Mouse (Mus musculus): ENCODE measurements at regions not wholly inside any gene's neighbourhood (a gene's known extent, or its start where the extent isn't known, plus 50 kb on each side); places are given as distances from the start of the nearest gene placed in this dataset.
A peak's percentile ranks its signal among the peaks of the same experiment; 100 is the strongest.

- no peak for DNase-seq (ENCODE audit: extremely low read depth, low read depth)
These were observed 216.8 kb upstream of the Aco1 start for GRCm38 (mm10) chr4:39926021-39926591.

- DNase-seq (ENCODE audit: extremely low read depth, low read depth) = no peak
These were observed 216.3 kb upstream of the Aco1 start for GRCm38 (mm10) chr4:39926594-39926993.

- DNase-seq (ENCODE audit: extremely low read depth, low read depth) = no peak
These were observed 214.4 kb upstream of the Aco1 start for GRCm38 (mm10) chr4:39928491-39928890.

- DNase-seq (ENCODE audit: extremely low read depth, low read depth) = no peak
These were observed 208.7 kb upstream of the Aco1 start for GRCm38 (mm10) chr4:39934025-39934708.

- no peak for DNase-seq (ENCODE audit: extremely low read depth, low read depth)
These were observed 184.2 kb upstream of the Aco1 start for GRCm38 (mm10) chr4:39958687-39959086.

GRCm38 (mm10) chr4:39967938-39968337, 174.9 kb upstream of the Aco1 start:
- DNase-seq (ENCODE audit: extremely low read depth, low read depth) = no peak

- DNase-seq (ENCODE audit: extremely low read depth, low read depth) = no peak
These were observed 151.5 kb upstream of the Aco1 start for GRCm38 (mm10) chr4:39991358-39991757.

GRCm38 (mm10) chr4:39991851-39992250, 151.0 kb upstream of the Aco1 start:
- no peak for DNase-seq (ENCODE audit: extremely low read depth, low read depth)

- no peak for DNase-seq (ENCODE audit: extremely low read depth, low read depth)
These were observed 144.0 kb upstream of the Aco1 start for GRCm38 (mm10) chr4:39998771-39999422.

- peak; percentile 9 for DNase-seq (ENCODE audit: extremely low read depth, low read depth)
These were observed 128.2 kb upstream of the Aco1 start for GRCm38 (mm10) chr4:40014666-40015065.

- peak; percentile 31 for DNase-seq (ENCODE audit: extremely low read depth, low read depth)
These were observed 126.0 kb upstream of the Aco1 start for GRCm38 (mm10) chr4:40016856-40017255.

GRCm38 (mm10) chr4:40018208-40018607, 124.7 kb upstream of the Aco1 start:
- DNase-seq (ENCODE audit: extremely low read depth, low read depth) = peak; percentile 8

- DNase-seq (ENCODE audit: extremely low read depth, low read depth) = no peak
These were observed 111.5 kb upstream of the Aco1 start for GRCm38 (mm10) chr4:40031361-40031760.

GRCm38 (mm10) chr4:40047846-40048245, 95.0 kb upstream of the Aco1 start:
- DNase-seq (ENCODE audit: extremely low read depth, low read depth) = no peak

- no peak for DNase-seq (ENCODE audit: extremely low read depth, low read depth)
These were observed 93.8 kb upstream of the Aco1 start for GRCm38 (mm10) chr4:40049086-40049485.

- DNase-seq (ENCODE audit: extremely low read depth, low read depth) = no peak
These were observed 91.0 kb upstream of the Aco1 start for GRCm38 (mm10) chr4:40051848-40052247.

- no peak for DNase-seq (ENCODE audit: extremely low read depth, low read depth)
These were observed 89.5 kb upstream of the Aco1 start for GRCm38 (mm10) chr4:40053391-40053790.

GRCm38 (mm10) chr4:40063751-40064456, 79.0 kb upstream of the Aco1 start:
- no peak for DNase-seq (ENCODE audit: extremely low read depth, low read depth)

- DNase-seq (ENCODE audit: extremely low read depth, low read depth) = no peak
These were observed 78.4 kb upstream of the Aco1 start for GRCm38 (mm10) chr4:40064457-40064836.

- no peak for DNase-seq (ENCODE audit: extremely low read depth, low read depth)
These were observed 71.8 kb upstream of the Aco1 start for GRCm38 (mm10) chr4:40070959-40071634.

- DNase-seq (ENCODE audit: extremely low read depth, low read depth) = no peak
These were observed 61.8 kb upstream of the Aco1 start for GRCm38 (mm10) chr4:40081035-40081434.

- no peak for DNase-seq (ENCODE audit: extremely low read depth, low read depth)
These were observed 52.6 kb upstream of the Aco1 start for GRCm38 (mm10) chr4:40090295-40090694.
